Mouse (Mus musculus): ENCODE results near the gene Arhgef10l.

Arhgef10l gene

DNA sequence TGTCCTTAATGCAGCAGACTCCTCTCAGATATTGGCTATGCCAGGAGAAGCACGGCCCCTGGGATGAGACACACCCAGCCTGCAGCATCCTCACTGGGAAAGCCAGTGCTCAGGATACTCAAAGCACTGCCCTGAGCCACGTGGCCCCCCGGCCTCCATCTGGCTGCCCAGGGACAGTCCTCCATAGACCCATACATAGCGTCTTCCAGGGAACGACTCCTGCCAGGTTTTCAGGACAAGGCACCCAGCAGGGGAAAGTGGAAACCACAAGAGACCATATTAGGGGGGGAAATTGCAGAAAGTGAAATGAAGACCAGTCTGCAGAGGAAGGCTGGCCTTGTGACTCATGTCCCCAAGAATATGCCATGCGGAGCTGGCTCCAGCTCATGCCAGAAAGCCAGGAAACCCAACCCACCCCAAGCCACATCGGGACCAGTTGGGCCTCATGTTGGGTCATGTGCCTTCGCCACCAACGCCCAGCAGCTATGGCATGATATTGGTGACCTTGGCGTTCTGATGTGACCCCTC is 30.9 kb downstream of the Arhgef10l start:
- no peak for DNase-seq (ENCODE audit: low spot score in 2 of 2)

DNA sequence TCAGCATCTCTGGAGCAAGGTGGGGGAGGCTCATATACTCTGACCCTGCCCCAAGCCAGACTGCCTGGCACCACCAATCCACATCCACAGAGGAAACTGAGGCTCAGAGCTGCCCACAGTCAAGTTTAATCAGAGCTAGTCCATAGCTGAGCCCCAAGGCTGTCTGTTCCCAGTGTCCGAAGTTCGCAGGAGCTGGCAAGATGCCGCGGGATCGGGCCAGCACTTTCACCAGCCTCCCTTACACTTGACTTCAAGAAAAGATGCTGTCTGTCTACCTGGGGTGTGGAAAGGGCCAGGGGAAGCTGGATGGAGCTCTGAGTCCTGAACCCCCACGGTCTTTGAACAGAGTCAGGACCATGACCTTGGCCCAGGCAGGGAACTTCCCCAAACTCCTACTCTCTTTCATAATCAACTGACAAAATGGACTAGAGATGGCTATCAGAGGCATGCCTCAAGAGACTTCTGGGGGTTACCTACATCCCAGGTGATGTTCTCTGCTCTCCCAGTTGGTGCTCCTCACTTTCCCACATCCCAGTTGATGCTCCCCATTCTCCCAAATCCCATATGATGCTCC is 34.4 kb downstream of the Arhgef10l start:
- no peak for DNase-seq (ENCODE audit: low spot score in 2 of 2)

DNA sequence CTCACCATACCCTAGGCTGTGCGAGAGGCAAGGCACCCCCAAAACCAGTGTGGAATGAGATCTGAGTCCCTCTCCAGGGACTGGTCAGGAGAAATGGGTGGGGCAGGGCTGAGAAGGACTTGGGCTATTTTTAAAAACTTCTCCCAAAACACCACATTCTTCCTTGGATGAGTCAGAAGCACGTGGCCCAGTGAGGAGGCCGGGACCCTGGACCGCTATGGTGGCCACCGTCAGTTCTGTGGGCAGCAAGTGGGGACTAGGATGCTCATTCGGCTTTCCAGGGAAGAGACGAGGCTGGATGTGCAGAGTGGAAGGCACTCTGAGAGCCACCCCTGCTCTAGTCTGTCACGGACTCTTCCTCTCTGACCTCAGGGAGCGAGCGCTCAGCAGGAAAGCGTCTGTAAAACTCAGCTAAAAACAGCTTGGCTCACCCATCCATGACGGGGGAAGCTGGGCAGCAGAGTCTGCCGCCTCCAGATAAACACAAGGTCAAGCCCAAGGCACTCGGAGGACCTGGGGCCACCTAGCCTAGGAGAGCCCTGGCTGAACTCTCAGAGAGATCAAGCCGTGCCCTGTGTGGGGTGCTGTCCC is 35.1 kb downstream of the Arhgef10l start:
- DNase-seq (ENCODE audit: low spot score in 2 of 2) = no peak

DNA sequence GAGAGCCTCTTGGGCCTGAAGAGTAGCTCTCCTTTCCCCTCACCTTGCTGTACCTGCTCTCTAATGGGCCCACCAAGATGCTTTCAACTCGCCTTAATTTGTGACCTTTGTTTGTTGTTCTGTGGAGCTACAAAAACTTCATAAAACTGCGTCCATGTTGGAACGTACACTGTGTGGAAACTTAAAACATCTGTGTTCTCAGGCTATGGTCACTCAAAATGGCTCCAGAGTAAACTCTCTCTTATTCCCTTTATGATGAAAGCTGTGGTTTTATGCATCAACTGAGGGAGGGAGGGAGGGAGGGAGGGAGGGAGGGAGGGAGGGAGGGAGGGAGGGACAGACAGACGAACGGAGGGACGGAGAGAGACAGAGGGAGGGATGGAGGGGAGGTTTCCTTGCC is 35.7 kb downstream of the Arhgef10l start:
- DNase-seq (ENCODE audit: low spot score in 2 of 2) = no peak

DNA sequence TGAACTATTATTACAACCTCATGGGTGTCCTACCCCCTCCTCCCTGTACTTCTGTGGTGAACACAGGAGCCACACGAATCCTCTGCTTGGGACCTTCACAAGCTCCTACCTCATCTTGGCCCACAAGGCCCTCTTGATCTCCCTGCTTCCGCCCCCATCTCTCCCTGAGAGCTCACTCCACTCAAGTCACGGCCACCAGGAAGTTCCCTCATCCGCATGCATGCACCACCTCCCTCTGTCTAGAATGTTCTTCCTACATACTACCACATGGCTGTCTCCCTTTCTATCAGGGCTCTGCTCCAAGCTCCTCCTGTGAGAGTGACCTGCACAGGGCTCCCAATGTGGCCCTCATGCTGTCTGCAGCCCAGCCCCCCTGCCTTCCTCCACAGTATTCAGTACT is 36.8 kb downstream of the Arhgef10l start:
- DNase-seq (ENCODE audit: low spot score in 2 of 2) = no peak

DNA sequence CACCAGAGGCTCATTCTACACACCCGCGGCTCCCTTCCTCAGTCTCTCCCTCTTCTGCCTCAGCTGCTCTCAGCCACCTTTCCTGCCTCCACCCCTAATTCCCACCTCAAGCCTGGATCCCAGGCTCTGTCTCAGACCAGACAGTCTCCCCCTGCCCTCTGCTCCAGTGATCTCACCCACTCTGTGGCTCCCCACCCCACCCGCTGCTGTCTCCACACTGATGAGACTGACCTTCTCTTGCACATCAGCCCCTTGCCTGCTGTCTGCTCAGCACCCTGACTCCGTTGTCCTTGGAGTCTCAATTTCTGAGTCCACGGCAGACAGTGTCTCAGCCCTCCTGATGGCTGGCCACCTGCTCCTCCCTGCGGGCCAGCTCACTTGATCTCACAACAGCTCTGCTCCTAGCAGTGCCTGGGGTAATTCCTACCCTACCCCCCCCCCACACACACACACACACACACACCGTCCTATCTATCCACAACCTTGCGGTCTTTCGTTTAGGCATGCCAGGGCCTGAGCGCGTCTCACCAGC is 37.3 kb downstream of the Arhgef10l start:
- no peak for DNase-seq (ENCODE audit: low spot score in 2 of 2)

DNA sequence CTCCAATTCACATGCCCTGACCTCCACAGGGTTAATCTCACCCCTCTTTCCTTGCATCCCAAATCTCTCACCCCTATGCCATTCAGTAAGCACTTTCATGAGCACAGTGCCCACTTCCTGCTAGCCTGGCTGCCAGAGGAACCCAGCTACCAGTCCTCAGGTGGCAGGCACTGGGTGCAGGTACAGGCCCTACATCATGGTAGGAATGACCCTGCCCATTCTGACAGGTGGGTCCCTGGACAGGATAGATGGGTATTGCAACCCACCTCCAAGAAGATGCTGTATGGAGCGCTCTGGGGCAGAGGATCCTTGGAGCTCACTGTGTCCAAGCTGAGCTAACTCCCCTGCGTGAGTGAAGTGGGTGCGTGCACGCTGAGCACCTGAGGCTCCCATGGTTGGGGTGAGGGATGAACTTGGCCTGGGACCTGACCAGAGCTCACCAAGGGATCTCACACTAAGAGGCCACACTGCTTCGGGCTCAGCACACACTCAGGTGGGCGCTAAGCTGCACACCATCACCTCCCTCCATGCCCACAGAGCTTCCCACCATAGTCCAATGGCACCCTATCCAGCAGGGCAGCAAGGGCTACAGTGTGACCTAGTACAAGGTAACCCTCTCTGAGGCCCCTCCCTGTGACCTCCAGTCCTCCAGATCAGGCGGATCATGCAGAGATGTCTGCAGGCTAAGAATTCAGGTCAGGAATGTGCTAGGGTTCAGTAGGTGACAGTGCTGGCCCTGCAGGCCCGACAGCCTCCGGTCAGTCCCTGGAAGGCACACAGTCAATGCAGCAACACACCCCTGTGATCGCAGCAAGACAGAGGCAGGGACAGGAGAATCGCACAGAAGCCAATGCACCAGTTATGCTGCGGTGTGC is 39.9 kb downstream of the Arhgef10l start:
- DNase-seq (ENCODE audit: low spot score in 2 of 2) = no peak

DNA sequence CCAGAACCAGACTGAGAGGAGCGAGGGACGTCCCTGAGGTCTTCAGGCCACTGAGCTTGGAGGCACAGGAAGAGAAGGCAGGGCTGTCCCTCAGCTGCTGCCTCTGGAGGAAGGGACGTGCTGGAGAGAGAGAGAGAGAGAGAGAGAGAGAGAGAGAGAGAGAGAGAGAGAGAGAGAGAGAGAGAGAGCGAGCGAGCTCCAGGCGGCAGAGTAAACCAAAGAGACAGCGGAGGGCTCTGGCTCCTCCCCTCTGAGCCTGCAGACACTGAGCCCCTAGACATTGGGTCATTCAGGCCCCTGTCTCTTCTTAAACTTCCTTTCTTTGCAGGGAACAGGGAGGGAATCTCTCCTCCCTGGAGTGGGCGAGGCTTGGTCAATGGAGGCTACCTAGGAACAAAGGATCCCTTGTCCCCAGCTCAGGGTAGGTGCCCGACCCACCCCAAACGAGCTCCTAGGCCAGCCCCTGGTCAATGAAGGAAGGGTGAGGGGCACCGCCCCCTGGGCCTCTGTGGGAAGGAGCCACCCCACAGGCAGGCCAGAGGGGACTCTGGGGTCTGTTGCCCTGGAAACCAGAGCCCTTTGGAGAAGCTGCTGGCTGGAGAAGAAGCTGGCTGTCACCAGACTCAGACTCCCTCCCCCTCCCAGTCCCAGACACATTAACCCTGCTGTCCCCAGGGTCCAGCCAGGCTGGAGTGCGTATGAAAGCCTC is 41.2 kb downstream of the Arhgef10l start:
- no peak for DNase-seq (ENCODE audit: low spot score in 2 of 2)

DNA sequence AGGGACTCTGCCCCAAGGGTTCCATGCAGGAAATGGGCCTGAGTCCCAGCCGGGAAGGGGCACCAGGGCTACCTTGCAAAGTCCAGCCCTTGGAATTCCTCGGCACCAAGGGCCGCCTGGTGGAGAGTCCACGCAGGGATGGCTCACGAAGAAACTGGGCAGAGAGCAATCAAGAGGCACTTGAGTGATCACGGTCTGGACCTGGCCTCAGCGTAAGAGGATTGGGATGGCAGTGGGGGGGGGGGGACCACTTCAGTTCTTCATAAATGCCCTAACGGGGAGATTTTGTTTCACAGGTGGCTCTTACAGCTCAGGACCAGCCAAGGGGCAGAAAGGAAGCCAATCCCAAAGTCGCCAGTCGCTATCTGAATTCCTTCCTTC is 41.7 kb downstream of the Arhgef10l start:
- DNase-seq (ENCODE audit: low spot score in 2 of 2) = no peak

DNA sequence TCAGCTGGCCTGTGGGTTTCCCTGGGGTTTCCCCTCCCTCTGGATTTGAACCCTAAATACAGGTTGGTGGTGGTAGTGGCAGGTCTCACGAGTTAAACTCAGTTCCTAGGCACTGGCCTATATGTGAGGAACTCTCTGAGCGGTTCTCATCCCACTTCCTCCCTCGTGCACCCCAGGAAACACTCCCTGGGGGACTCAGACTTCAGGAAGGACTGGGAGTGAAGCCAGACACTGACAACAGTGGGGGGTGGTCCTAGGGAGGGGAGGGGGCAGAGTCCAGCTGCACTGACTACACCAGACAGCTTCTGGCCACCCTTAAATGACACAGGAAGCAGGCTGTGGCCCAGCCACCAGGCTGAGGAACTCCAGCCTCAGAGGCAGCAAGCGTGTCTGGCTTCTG is 43.0 kb downstream of the Arhgef10l start:
- no peak for DNase-seq (ENCODE audit: low spot score in 2 of 2)

DNA sequence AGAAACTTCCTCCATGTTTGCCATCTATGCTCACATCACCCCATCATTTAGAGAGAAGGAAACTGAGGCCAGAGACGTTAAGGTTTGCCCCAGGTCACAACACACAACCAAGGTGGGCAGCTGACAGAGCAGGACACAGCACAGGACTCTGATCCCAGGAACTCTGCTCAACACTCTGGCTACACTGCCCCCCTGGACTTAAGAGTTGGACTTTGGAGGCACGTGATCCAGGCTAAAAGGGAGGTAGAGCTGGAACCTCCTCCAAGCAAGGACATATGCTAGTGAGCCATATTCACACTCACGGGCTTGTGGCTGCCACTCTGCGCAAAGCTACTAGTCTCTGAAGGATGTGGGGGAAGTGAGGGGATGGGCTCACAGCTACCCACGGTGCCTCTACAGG is 45.3 kb downstream of the Arhgef10l start:
- no peak for DNase-seq (ENCODE audit: low spot score in 2 of 2)

DNA sequence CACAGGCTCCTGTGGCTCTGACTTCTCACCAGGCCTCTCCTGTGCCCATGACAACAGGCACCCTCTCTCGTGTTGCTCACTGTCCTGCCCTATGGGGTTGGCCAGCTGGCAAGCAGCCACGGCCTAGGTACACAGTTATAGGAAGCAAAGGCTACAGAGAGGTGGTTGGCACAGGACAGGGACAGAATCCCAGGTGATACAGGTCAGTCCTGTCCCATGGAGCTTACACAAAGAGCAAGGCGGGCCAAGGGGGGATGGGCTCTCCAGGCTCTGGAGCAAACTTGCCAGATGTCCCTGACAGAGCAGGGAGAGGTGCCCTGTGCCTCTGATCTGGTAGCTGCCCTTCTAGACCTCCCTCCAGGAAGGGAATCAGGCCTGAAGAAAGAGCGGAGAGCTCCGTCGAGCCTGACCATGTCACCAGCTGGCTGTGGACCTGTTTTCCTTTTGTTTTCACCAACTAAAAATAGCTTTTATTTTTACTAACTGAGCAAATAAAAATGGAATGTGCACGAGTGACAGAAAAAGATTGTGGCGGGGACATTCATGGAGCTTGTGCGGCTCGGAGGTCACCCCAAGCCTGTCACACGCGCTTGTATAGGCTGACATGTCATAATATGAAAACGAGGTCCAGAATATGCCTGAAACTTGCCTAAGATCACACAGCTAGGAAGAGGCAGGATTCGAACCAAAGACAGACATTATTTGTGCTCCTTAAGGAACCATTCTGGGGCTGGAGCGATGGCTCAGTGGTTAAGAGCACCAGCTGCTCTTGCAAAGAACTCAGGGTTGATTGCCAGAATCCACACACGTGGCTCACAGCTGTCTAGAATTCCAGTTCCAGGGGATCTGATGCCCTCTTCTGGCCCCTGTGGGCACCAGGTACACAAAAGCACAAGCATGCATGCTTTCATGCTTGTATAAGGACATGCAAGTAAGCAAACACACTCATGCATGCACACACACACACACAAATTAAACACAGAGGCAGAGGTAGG is 48.1 kb downstream of the Arhgef10l start:
- peak in 1 of 2 experiments; percentile 11 for DNase-seq (ENCODE audit: low spot score in 2 of 2)

DNA sequence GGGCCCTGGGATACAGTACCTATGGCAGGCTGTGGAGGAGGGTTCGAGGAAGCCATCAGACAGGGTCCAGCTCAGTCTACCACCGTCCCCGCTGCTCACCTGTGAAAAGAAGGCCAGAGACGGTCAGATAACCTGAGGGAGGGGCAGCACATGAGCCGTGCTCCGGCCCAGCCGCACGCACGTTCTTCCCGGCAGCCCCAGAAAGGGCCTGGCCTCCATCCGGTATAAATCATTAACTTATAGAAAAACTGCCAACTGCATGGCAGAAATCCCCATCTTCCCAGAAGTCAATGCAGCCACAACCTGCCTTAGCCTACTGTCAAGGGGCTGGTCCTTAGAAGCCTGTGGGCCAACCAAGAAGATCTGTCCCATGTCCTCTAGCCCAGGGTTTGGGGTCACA is 48.9 kb downstream of the Arhgef10l start:
- no peak for DNase-seq (ENCODE audit: low spot score in 2 of 2)

DNA sequence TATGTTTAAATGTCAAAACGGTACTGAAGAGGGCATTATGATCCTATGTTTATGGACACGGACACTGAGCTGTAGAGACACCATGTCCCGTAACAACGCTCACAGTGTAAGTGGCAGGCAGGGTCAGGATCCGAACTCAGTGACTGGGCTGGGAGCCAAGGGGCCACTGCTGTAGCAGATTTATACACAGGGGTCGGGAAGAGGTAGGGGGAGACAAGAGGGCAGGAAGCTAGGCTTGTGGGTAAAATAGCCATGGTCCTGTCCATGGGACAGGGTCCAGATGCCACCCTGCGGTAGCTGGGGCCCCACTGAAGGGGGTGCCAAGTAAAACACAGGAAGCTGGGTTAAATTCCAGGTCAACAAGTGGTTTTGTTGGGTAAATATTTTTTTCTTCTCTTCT is 49.6 kb downstream of the Arhgef10l start:
- no peak for DNase-seq (ENCODE audit: low spot score in 2 of 2)

DNA sequence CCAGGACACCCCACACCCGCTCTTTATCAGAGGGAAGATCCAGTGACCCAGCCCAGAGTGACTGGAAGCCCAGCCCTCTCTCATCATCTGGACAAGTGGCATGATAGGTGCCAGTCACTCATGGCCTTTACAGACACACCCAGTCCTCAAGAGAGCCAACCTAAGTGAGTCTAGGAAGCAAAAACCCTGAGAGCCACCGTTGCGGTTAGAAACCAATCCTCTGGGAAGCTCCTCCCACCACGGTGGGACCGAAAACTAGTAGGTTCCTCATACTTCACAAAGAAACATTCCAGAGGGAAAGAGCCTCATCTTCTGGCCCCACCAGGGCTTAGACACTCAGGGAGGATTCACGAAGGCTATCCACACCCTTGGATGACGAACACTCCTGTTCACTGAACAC is 50.0 kb downstream of the Arhgef10l start:
- DNase-seq (ENCODE audit: low spot score in 2 of 2) = no peak

DNA sequence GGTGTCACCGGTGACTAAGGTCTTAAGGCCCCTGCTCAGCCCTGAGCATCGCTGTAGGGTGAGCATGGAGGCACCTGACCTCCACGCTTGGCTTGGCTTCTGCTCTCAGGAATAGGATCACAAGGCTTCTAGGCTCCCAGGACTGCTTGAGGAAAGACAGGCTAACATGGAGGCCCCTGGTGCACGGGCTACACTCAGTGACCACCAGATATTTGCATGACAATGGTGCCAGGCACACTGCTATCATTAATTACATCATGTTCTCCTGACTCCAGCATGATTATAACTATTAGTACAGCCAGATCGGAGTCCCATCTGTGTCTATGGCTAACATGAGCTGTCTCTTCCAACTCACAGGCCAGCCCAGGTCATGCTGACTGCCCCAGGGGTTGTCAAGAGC is 51.3 kb downstream of the Arhgef10l start:
- no peak for DNase-seq (ENCODE audit: low spot score in 2 of 2)

DNA sequence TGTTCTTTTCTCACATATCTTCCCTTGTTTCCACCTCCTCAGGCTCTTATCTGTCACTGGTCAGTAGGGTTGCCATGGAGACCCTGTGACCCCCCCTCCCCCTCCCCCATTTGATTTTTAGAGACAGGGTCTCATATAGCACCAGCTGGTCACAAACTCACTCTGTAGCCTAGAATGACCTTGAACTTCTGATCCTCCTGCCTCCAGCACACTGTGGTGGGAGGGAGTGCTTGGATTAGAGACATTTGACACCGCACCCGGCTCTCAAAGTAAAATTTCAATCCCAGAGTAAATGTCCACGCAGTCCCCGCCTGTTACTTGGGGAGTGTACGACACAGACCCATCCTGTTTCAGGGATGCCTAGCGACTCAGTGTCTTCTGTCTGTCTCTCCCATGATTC is 51.7 kb downstream of the Arhgef10l start:
- no peak for DNase-seq (ENCODE audit: low spot score in 2 of 2)

DNA sequence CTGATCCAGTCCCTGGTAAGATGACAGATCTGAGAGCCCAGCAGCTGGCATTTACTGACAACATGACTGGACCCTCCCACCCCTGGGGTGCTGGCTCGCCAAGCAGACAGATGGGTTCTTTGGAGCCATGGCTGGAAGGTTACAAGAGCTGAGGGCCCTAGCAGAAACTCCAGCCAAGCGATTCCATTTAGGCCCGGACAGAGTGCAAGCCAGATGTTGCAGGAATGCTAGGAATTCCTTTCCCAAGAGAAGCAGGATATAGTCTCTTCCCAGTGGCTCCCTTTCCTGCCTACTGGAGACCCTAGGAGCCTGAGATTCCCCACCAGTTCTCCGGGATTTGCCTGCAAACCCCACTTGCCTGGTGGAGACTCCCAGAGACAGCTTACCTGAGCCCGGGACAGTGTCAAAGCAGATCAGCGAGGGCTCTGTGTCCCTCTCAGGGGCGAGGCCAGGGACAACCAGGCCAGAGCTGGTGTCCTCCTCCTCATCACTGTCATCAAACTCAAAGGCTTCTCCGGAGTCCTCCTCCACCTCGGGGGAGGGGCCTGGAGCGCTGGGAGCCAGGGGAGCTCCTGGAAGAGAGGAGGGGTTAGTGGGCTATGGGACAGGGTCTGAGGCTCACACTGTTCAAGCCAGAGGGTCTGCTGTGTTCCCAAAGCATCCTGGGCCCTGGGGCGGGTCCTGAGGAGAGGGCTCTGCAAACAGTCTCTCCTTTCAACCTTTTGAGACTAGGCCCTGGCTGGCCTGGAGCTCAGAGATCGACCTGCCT is 54.8 kb downstream of the Arhgef10l start:
- no peak for DNase-seq (ENCODE audit: low spot score in 2 of 2)

DNA sequence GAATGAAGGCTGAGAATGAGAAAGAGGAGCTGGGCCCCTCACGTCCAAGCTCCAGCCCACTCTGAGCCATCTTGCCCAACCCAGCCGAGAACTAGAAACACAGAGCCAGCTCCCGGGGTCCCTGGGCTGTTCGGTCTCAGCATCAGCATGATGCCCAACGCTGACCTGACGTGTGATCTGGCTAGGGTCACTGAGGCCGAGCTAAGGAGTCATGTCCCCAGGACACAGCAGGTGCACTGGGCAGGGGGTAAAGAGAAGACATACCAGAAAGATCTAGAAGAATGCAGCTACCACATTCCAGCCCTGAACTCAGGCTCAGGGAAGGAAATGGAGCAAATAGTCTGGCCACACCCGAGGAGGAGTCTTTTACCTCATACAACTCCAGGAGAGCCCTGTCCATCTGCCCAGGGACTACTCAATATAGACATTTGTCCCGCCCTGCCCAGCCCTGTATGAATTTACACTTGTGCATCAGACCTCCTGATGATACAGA is 57.5 kb downstream of the Arhgef10l start:
- DNase-seq (ENCODE audit: low spot score in 2 of 2) = no peak

DNA sequence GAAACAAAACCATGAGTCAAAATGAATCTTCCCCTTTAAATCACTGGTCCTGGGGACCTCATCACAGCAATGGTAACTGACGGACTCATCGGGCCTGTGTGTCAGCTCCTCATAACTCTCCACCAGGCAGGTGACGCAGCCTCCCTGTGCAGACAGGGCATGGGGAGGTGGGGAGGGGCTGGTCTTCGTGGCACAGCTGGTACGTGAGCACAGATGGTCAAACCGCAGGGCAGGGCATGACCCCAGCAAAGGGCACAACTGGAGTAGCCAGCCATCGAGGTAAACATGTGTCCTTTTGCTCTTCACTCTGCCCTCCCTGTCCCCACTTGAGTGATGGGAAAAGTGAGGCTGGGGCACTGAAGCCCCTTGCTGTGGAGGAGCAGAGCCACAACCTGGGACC is 59.0 kb downstream of the Arhgef10l start:
- no peak for DNase-seq (ENCODE audit: low spot score in 2 of 2)

Measured in spleen, postnatal 14 days (tissue).